Mouse (Mus musculus) kidney, adult 2 months (tissue): ENCODE measurements around the gene Guca1a. TPM values are rescaled to one million over a fixed set of nuclear protein-coding genes. Genes with fewer than 3 reads are reported as not detected.
"Not testable (repeated sequence)": the region's sequence is repeated elsewhere in the genome, so short reads cannot be mapped to it uniquely, and the experiment has no call there.

Source experiments
- DNase-seq: peaks from one replicate; pipeline ENCODE4 v3.0.0; 2021
- H3K27ac ChIP-seq: fragments of 200-500 bp; 2 replicates; pipeline ENCODE4 v1.5.1; 2012; ENCODE audit warnings: low read depth, low read length, control low read depth, inconsistent platforms; ENCODE audit not compliant: insufficient read depth
- H3K27me3 ChIP-seq: fragments of 200-500 bp; replicated peaks from 2 replicates; pipeline ENCODE4 v1.6.1; 2012; ENCODE audit warnings: mild to moderate bottlenecking, moderate library complexity, low read length, inconsistent platforms; ENCODE audit not compliant: control insufficient read depth, insufficient read depth
- H3K36me3 ChIP-seq: fragments of 200-500 bp; 2 replicates; pipeline ENCODE4 v1.6.1; 2012; ENCODE audit warnings: mild to moderate bottlenecking, moderate library complexity, low read length, inconsistent platforms; ENCODE audit not compliant: control insufficient read depth, insufficient read depth
- H3K4me1 ChIP-seq: fragments of 200-500 bp; 2 replicates; pipeline ENCODE4 v1.6.1; 2011; ENCODE audit warnings: low read length; ENCODE audit not compliant: control insufficient read depth, insufficient read depth
- H3K4me3 ChIP-seq: fragments of 200-500 bp; 2 replicates; pipeline ENCODE4 v1.5.1; 2011; ENCODE audit warnings: mild to moderate bottlenecking, low read depth, low read length, control low read depth; ENCODE audit not compliant: insufficient read depth
- CTCF ChIP-seq: fragments of 200-500 bp; conservative IDR thresholded peaks from 2 replicates; pipeline ENCODE4 v1.5.1; 2011; ENCODE audit warnings: low read depth, mild to moderate bottlenecking, control low read depth, low read length, moderate library complexity, mixed read lengths; ENCODE audit not compliant: insufficient read depth, insufficient read length
- POLR2A ChIP-seq: fragments of 200-500 bp; IDR thresholded peaks from one replicate; pipeline ENCODE4 v1.6.1; 2011; ENCODE audit warnings: low read depth, low read length, control low read depth
- WGBS: fragments of 180-500 bp; shearing (Covaris S2); methylation state at CpG from one replicate; pipeline ENCODE4 v1.1.7; 2018; 5-methylcytosine and 5-hydroxymethylcytosine counted together
- polyA plus RNA-seq: library from polyadenylated mRNA; depleted of rRNA; stranded (reverse); fragments of >200 nt; gene quantifications from 2 replicates; pipeline ENCODE4 v1.2.3, GENCODE M21; 2012

The Guca1a gene
- polyA plus RNA-seq, 1 experiment = 1.4 TPM

- Histone ChIP-seq H3K27me3 (no peaks in the 10 kb centered on the region), H3K27ac (peak within 1 kb of the TSS; percentile 90)
- 2% methylated on average over 45 of the region's 45 CpGs for WGBS
Observed at GRCm38 (mm10) chr17:47436156-47436906, 35.9 kb upstream of the Guca1a start, which contains the start of gene AI661453. Gene AI661453 (plus strand): TSS chr17:47436615.

GRCm38 (mm10) chr17:47430815-47431214 lies 30.4 kb upstream of the Guca1a start:
- Histone ChIP-seq H3K27me3 (no peaks in the 10 kb centered on the region), H3K36me3 (no peaks in the 10 kb centered on the region), H3K4me1 (no peaks in the 10 kb centered on the region), H3K4me3 (no peak overlapping the region), H3K27ac (no peak overlapping the region)
- WGBS = 66% methylated on average over 5 of the region's 5 CpGs
- no peak for DNase-seq
- TF ChIP-seq POLR2A (no peak), CTCF (no peak)

More at GRCm38 (mm10) chr17:47436156-47436906, 35.9 kb upstream of the Guca1a start, which contains the start of gene AI661453:
- Histone ChIP-seq H3K36me3 (no peaks in the 10 kb centered on the region), H3K4me3 (peak within 1 kb of the TSS; percentile 56), H3K4me1 (no peaks in the 10 kb centered on the region; the same call in 1 of the 2 replicates)
- DNase-seq = peak; percentile 85
- TF ChIP-seq CTCF (no peak), POLR2A (no peak)

- Histone ChIP-seq H3K4me3 (no peak overlapping the region), H3K4me1 (no peaks in the 10 kb centered on the region), H3K27ac (no peak overlapping the region), H3K27me3 (no peaks in the 10 kb centered on the region), H3K36me3 (no peaks in the 10 kb centered on the region)
- peak; percentile 51 for DNase-seq
- no peak for TF ChIP-seq POLR2A
- TF ChIP-seq CTCF = peak; percentile 55
- WGBS = 16% methylated on average over 8 of the region's 8 CpGs
Observed at GRCm38 (mm10) chr17:47428831-47429304, 28.5 kb upstream of the Guca1a start.

GRCm38 (mm10) chr17:47427316-47427715 lies 26.9 kb upstream of the Guca1a start:
- H3K27me3 ChIP-seq = no peaks in the 10 kb centered on the region
- WGBS = 82% methylated on average over 6 of the region's 6 CpGs
- no peak overlapping the region for H3K27ac ChIP-seq
- TF ChIP-seq POLR2A (no peak), CTCF (peak; percentile 25; the same call in 1 of the 2 replicates)
- no peak for DNase-seq
- no peaks in the 10 kb centered on the region for H3K36me3 ChIP-seq
- H3K4me1 ChIP-seq = no peaks in the 10 kb centered on the region
- H3K4me3 ChIP-seq = no peak overlapping the region

- Histone ChIP-seq H3K4me3 (no peak overlapping the region), H3K36me3 (no peaks in the 10 kb centered on the region), H3K4me1 (no peaks in the 10 kb centered on the region), H3K27ac (no peak overlapping the region), H3K27me3 (no peaks in the 10 kb centered on the region)
- TF ChIP-seq POLR2A (no peak), CTCF (no peak)
- DNase-seq = peak; percentile 51
- WGBS = 52% methylated on average over 6 of the region's 6 CpGs
Observed at GRCm38 (mm10) chr17:47424186-47424585, 23.8 kb upstream of the Guca1a start.

- not testable (repeated sequence) for H3K36me3 ChIP-seq, H3K4me3 ChIP-seq, H3K27me3 ChIP-seq, H3K27ac ChIP-seq, DNase-seq, H3K4me1 ChIP-seq
- 100% methylated on average over 1 of the region's 1 CpGs for WGBS
Observed at GRCm38 (mm10) chr17:47422616-47423015, 22.2 kb upstream of the Guca1a start.

GRCm38 (mm10) chr17:47421566-47421965 lies 21.2 kb upstream of the Guca1a start:
- no peak for TF ChIP-seq POLR2A
- TF ChIP-seq CTCF = no peak
- H3K27ac ChIP-seq = no peak overlapping the region
- no peaks in the 10 kb centered on the region for H3K4me1 ChIP-seq
- WGBS = 88% methylated on average over 3 of the region's 3 CpGs
- no peaks in the 10 kb centered on the region for H3K36me3 ChIP-seq
- H3K27me3 ChIP-seq = no peaks in the 10 kb centered on the region
- DNase-seq = no peak
- no peak overlapping the region for H3K4me3 ChIP-seq
